Mouse (Mus musculus) olfactory bulb, adult 2 months (tissue): Measurements from ENCODE around the gene Cd80.

Experiments
- CTCF ChIP-seq: fragments of 200-500 bp; IDR thresholded peaks from 2 replicates; pipeline ENCODE4 v1.5.1; 2012; ENCODE audit warnings: low read depth, mild to moderate bottlenecking, low read length, moderate library complexity; ENCODE audit not compliant: insufficient read depth
- POLR2A ChIP-seq: fragments of 200-500 bp; IDR thresholded peaks from 2 replicates; pipeline ENCODE4 v1.6.1; 2012; ENCODE audit warnings: mild to moderate bottlenecking, low read depth, low read length, moderate library complexity; ENCODE audit not compliant: insufficient read depth

GRCm38 (mm10) chr16:38456812-38457567, 1.6 kb downstream of the Cd80 start:
- TF ChIP-seq POLR2A, result no peak
- no peak for TF ChIP-seq CTCF
